Mouse (Mus musculus) heart, postnatal 0 days (tissue): ENCODE measurements around the gene Faap20. TPM values are rescaled to one million over a fixed set of nuclear protein-coding genes. Genes with fewer than 3 reads are reported as not detected.

Experiments used
- ATAC-seq: fragments of 200-750 bp; cut with Nextera tagmentation; 2 replicates; pipeline ENCODE4 v1.8.0; 2017; ENCODE audit warnings: low read depth, moderate number of reproducible peaks, moderate library complexity; ENCODE audit not compliant: insufficient read depth
- DNase-seq: peaks from one replicate; pipeline ENCODE4 v3.0.0-alpha.2; 2016; ENCODE audit warnings: low spot score
- H3K27ac ChIP-seq: fragments of 300-500 bp; sonication (generic); 2 replicates; pipeline ENCODE4 v1.5.1; 2014; ENCODE audit warnings: low read depth, mild to moderate bottlenecking
- H3K27me3 ChIP-seq: fragments of 300-500 bp; sonication (generic); 2 replicates; pipeline ENCODE4 v1.6.1; 2014; ENCODE audit warnings: low read length, mixed read lengths; ENCODE audit not compliant: control insufficient read depth, insufficient read depth
- H3K36me3 ChIP-seq: fragments of 300-500 bp; sonication (generic); replicated peaks from 2 replicates; pipeline ENCODE4 v1.6.1; 2014; ENCODE audit warnings: low read length, mixed read lengths; ENCODE audit not compliant: control insufficient read depth, insufficient read depth
- H3K4me1 ChIP-seq: fragments of 300-500 bp; sonication (generic); 2 replicates; pipeline ENCODE4 v1.6.1; 2014; ENCODE audit warnings: antibody characterized with exemption; ENCODE audit not compliant: control insufficient read depth, insufficient read depth
- H3K4me2 ChIP-seq: fragments of 300-500 bp; sonication (generic); 2 replicates; pipeline ENCODE4 v1.6.1; 2014; ENCODE audit warnings: low read depth, mild to moderate bottlenecking, low read length, moderate library complexity
- H3K4me3 ChIP-seq: fragments of 300-500 bp; sonication (generic); 2 replicates; pipeline ENCODE4 v1.5.1; 2014; ENCODE audit warnings: low read depth, low read length
- H3K9ac ChIP-seq: fragments of 300-500 bp; sonication (generic); replicated peaks from 2 replicates; pipeline ENCODE4 v1.6.1; 2014; ENCODE audit warnings: low read depth, low read length, mixed read lengths
- H3K9me3 ChIP-seq: fragments of 300-500 bp; sonication (generic); replicated peaks from 2 replicates; pipeline ENCODE4 v1.6.1; 2016; ENCODE audit warnings: low read length; ENCODE audit not compliant: control insufficient read depth
- CTCF ChIP-seq: IDR thresholded peaks from 2 replicates; pipeline ENCODE4 v1.5.1; 2016; ENCODE audit warnings: antibody characterized with exemption, control low read depth, low read depth
- EP300 ChIP-seq: IDR thresholded peaks from 2 replicates; pipeline ENCODE4 v1.6.1; 2016; ENCODE audit warnings: antibody characterized with exemption, low read depth
- WGBS: fragments of 180-500 bp; shearing (Covaris S2); extraction: QIAGEN DNeasy Blood & Tissue Kit; methylation state at CpG from one replicate; pipeline ENCODE4 v1.1.7; 2014; 5-methylcytosine and 5-hydroxymethylcytosine counted together
- polyA plus RNA-seq: library from polyadenylated mRNA; unstranded; fragments of >200 nt; fragmentation: Nextera tagmentation; extraction: Ambion mirVana; gene quantifications from 2 replicates; pipeline ENCODE4 v1.2.1, GENCODE M21; 2015
- total RNA-seq: library from RNA; depleted of rRNA; stranded (reverse); fragments of >200 nt; gene quantifications from 2 replicates; pipeline ENCODE4 v1.2.3, GENCODE M21; 2014; ENCODE audit warnings: low replicate concordance

Gene Faap20
- total and polyA plus RNA-seq, 2 experiments from 2014 or later: 45.8 to 48.1 TPM

GRCm38 (mm10) chr4:155250361-155251117 is 937 bp downstream of the Faap20 start:
- WGBS: 19% methylated on average over 23 of the region's 23 CpGs
- Histone ChIP-seq H3K36me3 (no peaks in the 10 kb centered on the region), H3K9me3 (no peaks in the 10 kb centered on the region), H3K4me2 (peak overlapping the region; percentile 92), H3K4me3 (peak overlapping the region; percentile 67), H3K4me1 (0 out of 2 replicates have a peak, but pooled peaks cover 8% of the 10 kb centered on the region), H3K27ac (peak overlapping the region; percentile 92), H3K27me3 (no peaks in the 10 kb centered on the region), H3K9ac (peak overlapping the region; percentile 76)
- no peak for TF ChIP-seq CTCF
- TF ChIP-seq EP300: no peak
- DNase-seq (no peak), ATAC-seq (peak; percentile 6)

DNA sequence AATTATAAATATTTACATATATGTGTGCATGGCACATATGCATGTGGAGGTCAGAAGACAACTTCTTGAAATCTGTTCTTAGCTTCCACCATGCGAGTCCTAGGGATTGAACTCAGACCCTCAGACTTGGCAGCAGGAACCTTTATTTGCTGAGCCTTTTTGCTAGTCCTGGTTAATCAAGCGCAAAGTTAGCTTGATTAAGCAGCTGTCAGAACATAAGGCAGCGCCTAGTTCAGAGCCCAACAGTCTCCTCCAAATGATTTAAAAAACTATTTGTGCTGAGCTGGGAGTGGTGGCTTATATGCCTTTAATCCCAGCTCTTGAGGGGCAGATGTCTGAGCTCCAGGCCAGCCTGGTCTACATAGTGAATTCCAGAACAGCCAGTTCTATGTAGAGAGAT is 1.5 kb downstream of the Faap20 start:
- Histone ChIP-seq H3K4me2 (peak overlapping the region; percentile 92), H3K9me3 (no peaks in the 10 kb centered on the region), H3K36me3 (peaks cover 6% of the 10 kb centered on the region; the same call in 1 of the 2 replicates), H3K4me1 (0 out of 2 replicates have a peak, but pooled peaks cover 8% of the 10 kb centered on the region), H3K4me3 (0 out of 2 replicates have a peak overlapping the region, but pooled peaks have one; percentile 67), H3K27ac (no peak overlapping the region), H3K27me3 (no peaks in the 10 kb centered on the region), H3K9ac (no peak overlapping the region; the same call in 1 of the 2 replicates)
- TF ChIP-seq CTCF (no peak), EP300 (no peak)
- no peak for ATAC-seq
- WGBS: 85% methylated on average over 3 of the region's 3 CpGs
- no peak for DNase-seq

DNA sequence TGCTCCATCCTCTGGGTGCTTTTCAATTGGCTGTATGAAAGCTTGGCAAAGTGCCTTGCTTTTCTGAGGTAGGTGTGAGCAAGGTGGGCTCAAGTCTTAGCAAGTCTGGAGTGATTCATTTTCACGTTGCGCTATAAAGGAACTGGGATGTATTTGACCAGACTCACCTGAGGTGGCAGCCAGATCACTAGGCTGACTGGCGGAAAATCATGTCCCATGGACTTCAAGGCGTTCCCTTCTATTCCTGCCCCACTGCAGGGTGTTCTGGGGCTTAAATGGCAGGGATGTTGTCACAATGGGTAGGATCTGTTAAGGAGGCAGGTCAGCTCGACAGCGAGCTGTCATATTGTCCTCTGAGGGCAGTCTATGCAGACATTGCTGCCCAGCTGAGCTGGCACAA is 2.7 kb downstream of the Faap20 start:
- ATAC-seq: no peak

GRCm38 (mm10) chr4:155264521-155265321 is 15.1 kb downstream of the Faap20 start:
- Histone ChIP-seq H3K36me3 (no peaks in the 10 kb centered on the region), H3K9me3 (0 out of 2 replicates have a peak, but pooled peaks cover 3% of the 10 kb centered on the region), H3K4me3 (no peak overlapping the region), H3K27ac (no peak overlapping the region), H3K4me1 (0 out of 2 replicates have a peak, but pooled peaks cover 5% of the 10 kb centered on the region), H3K9ac (no peak overlapping the region), H3K27me3 (no peaks in the 10 kb centered on the region), H3K4me2 (no peak overlapping the region)
- DNase-seq (no peak), ATAC-seq (no peak)
- TF ChIP-seq EP300: no peak
- no peak for TF ChIP-seq CTCF
- WGBS: 66% methylated on average over 3 of the region's 3 CpGs

More for the DNA sequence above, 2.7 kb downstream of the Faap20 start:
- no peaks in the 10 kb centered on the region for H3K27me3 ChIP-seq
- 0 out of 2 replicates have a peak, but pooled peaks cover 8% of the 10 kb centered on the region for H3K4me1 ChIP-seq
- WGBS: 85% methylated on average over 6 of the region's 6 CpGs
- H3K36me3 ChIP-seq: peaks cover 11% of the 10 kb centered on the region; the same call in 1 of the 2 replicates
- no peak for DNase-seq
- no peaks in the 10 kb centered on the region for H3K9me3 ChIP-seq
- H3K4me3 ChIP-seq: no peak overlapping the region
- H3K4me2 ChIP-seq: no peak overlapping the region
- TF ChIP-seq EP300 (no peak), CTCF (no peak)
- H3K27ac ChIP-seq: no peak overlapping the region
- no peak overlapping the region for H3K9ac ChIP-seq

DNA sequence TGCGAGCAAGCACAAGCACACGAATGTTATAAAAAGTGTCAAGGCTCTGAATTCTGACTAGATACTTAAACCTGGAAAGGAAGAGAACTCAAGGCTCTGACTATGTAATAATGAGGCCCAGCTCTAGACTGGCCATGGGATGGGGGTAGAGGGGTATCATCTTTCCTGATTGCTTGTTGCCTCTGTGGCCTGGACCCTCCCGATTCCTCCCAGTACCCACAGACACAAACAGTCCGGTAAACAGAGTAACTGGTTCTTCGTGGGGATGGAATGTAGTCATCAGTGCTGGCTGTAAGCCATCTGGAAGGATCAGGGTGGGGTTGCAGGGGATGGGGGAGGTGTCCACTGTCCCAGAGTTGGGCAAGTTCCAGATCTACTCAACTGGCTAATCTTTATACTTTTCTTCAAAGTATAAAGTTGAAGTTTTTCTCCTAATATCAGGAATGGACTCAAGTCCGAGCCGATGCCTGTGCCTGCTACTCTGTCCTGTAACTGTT is 17.5 kb downstream of the Faap20 start:
- H3K4me2 ChIP-seq: no peak overlapping the region
- no peak overlapping the region for H3K9ac ChIP-seq
- H3K27me3 ChIP-seq: no peaks in the 10 kb centered on the region
- no peaks in the 10 kb centered on the region for H3K9me3 ChIP-seq
- H3K4me3 ChIP-seq: no peak overlapping the region
- H3K27ac ChIP-seq: no peak overlapping the region
- TF ChIP-seq CTCF: no peak
- TF ChIP-seq EP300: no peak
- H3K36me3 ChIP-seq: no peaks in the 10 kb centered on the region
- DNase-seq (no peak), ATAC-seq (no peak)
- WGBS: 54% methylated on average over 7 of the region's 7 CpGs
- H3K4me1 ChIP-seq: 0 out of 2 replicates have a peak, but pooled peaks cover 5% of the 10 kb centered on the region
